In genomic region chr10:84516414-84516927, GRCm38 (mm10) we compare ENCODE assay signal across 8 mouse cellular contexts. TPM values are rescaled to one million over a fixed set of nuclear protein-coding genes. Genes with fewer than 3 reads are reported as not detected.
DNase-seq lines count a peak whose midpoint lies in the region; ATAC-seq and TF ChIP-seq lines count a peak whose summit lies in the region.
"Had no signal": no experiment of that assay in that cellular context is flagged by ENCODE, and none has a peak within 500 bp of the region (broad histone marks: within the 10 kb centered on the region; RNA-seq: fewer than 3 reads in every experiment).

No protein-coding gene starts in this region.

- no peaks in the 10 kb centered on the region for H3K4me1 ChIP-seq in midbrain, embryonic 11.5 days (ENCODE audit: control insufficient read depth, insufficient read depth, low read length)
- H3K4me1 ChIP-seq in midbrain, embryonic 10.5 days = peaks cover 5% of the 10 kb centered on the region; the same call in 1 of the 2 replicates
- H3K4me1 ChIP-seq in lung, embryonic 15.5 days = peaks cover 6% of the 10 kb centered on the region
- peaks cover 18% of the 10 kb centered on the region for H3K4me1 ChIP-seq in spleen, adult 2 months (ENCODE audit: control insufficient read depth, insufficient read depth, insufficient read length)

- no peak for TF ChIP-seq POLR2A in spleen, adult 2 months (IDR thresholded peaks at IDR 0.05; ENCODE audit: low read depth, low read length)

- no peak overlapping the region for H3K4me3 ChIP-seq in midbrain, embryonic 11.5 days (ENCODE audit: low read depth, low read length)
- H3K4me3 ChIP-seq in midbrain, embryonic 10.5 days = no peak overlapping the region
- no peak overlapping the region for H3K4me3 ChIP-seq in lung, embryonic 15.5 days
- no peak overlapping the region for H3K4me3 ChIP-seq in spleen, adult 2 months (ENCODE audit: extremely low read depth, insufficient read depth, insufficient read length)
- H3K4me3 ChIP-seq: myocyte had no signal

- no peaks in the 10 kb centered on the region for H3K9me3 ChIP-seq in midbrain, embryonic 11.5 days (ENCODE audit: control insufficient read depth, low read length)
- H3K9me3 ChIP-seq in midbrain, embryonic 10.5 days (replicated peaks) = no peaks in the 10 kb centered on the region; the same call in 1 of the 2 replicates
- H3K9me3 ChIP-seq in lung, embryonic 15.5 days = no peaks in the 10 kb centered on the region

- peak overlapping the region; percentile 13; the same call in 1 of the 2 replicates for H3K9ac ChIP-seq in midbrain, embryonic 11.5 days (ENCODE audit: low read length)
- no peak overlapping the region for H3K9ac ChIP-seq in lung, embryonic 15.5 days

- no peak overlapping the region for H3K4me2 ChIP-seq in midbrain, embryonic 11.5 days
- H3K4me2 ChIP-seq in lung, embryonic 15.5 days = no peak overlapping the region

- no peak overlapping the region for H3K27ac ChIP-seq in midbrain, embryonic 11.5 days (ENCODE audit: low read depth, low read length)
- H3K27ac ChIP-seq in midbrain, embryonic 10.5 days (replicated peaks) = no peak overlapping the region
- no peak overlapping the region for H3K27ac ChIP-seq in lung, embryonic 15.5 days
- H3K27ac ChIP-seq in spleen, adult 2 months (ENCODE audit: insufficient read depth, low read length) = peak overlapping the region; percentile 1; the same call in 1 of the 2 replicates

- no peak for TF ChIP-seq CTCF in spleen, adult 2 months (IDR thresholded peaks at IDR 0.05; ENCODE audit: extremely low read depth, insufficient read depth, insufficient read length, insufficient replicate concordance)

- no peaks in the 10 kb centered on the region for H3K36me3 ChIP-seq in midbrain, embryonic 11.5 days (ENCODE audit: control insufficient read depth, insufficient read depth, low read length)
- no peaks in the 10 kb centered on the region for H3K36me3 ChIP-seq in midbrain, embryonic 10.5 days
- no peaks in the 10 kb centered on the region for H3K36me3 ChIP-seq in lung, embryonic 15.5 days
- no peaks in the 10 kb centered on the region for H3K36me3 ChIP-seq in spleen, adult 2 months (ENCODE audit: control insufficient read depth, insufficient read depth, low read length)

- 80% methylated on average over 11 of the region's 11 CpGs for WGBS in midbrain, embryonic 11.5 days
- 88% methylated on average over 11 of the region's 11 CpGs for WGBS in midbrain, embryonic 10.5 days
- 37% methylated on average over 11 of the region's 11 CpGs for WGBS in lung, embryonic 15.5 days
- WGBS in spleen, adult 2 months = 12% methylated on average over 11 of the region's 11 CpGs

- no peak for ATAC-seq in midbrain, embryonic 11.5 days (ENCODE audit: low FRiP score)
- peak; percentile 28; the same call in 1 of the 2 replicates for ATAC-seq in lung, embryonic 15.5 days (ENCODE audit: borderline replicate concordance, extremely low read depth, low FRiP score, low TSS enrichment)
- no peak for ATAC-seq in erythroid progenitor cell, adult 5-6 weeks (replicated peaks; ENCODE audit: low FRiP score, poor library complexity, severe bottlenecking)

- DNase-seq in midbrain, embryonic 11.5 days (ENCODE audit: low spot score, missing footprints) = no peak
- no peak for DNase-seq in midbrain, embryonic 10.5 days (ENCODE audit: low spot score)
- peak; percentile 50 for DNase-seq in c-Kit-positive CD71-negative TER-119-negative erythroid progenitor cells, embryonic 14.5 days (ENCODE audit: low read depth)
- DNase-seq in heart, postnatal 4 days = peak; percentile 38
- DNase-seq in spleen, adult 2 months (ENCODE audit: low read depth in 1 of 2, low spot score in 2 of 2) = peak; percentile 15 to 45

- no peaks in the 10 kb centered on the region for H3K27me3 ChIP-seq in midbrain, embryonic 11.5 days (ENCODE audit: control insufficient read depth, insufficient read depth, low read length)
- no peaks in the 10 kb centered on the region for H3K27me3 ChIP-seq in midbrain, embryonic 10.5 days (ENCODE audit: low read depth, poor library complexity, severe bottlenecking)
- H3K27me3 ChIP-seq in lung, embryonic 15.5 days = no peaks in the 10 kb centered on the region
- no peaks in the 10 kb centered on the region for H3K27me3 ChIP-seq in spleen, adult 2 months (ENCODE audit: control insufficient read depth, insufficient read depth, low read length)

RNA-seq across cellular contexts. Expression of gene Ckap4, which starts 17.4 kb away (rescaled TPM):
- 83.6 and 89.2 TPM in 2 replicates for polyA plus RNA-seq in midbrain, embryonic 11.5 days (2014; fragmentation: Nextera tagmentation; extraction: Ambion mirVana)
- 66.1 and 69.7 TPM in 2 replicates for polyA plus RNA-seq in midbrain, embryonic 10.5 days (2016; fragmentation: Nextera tagmentation; extraction: Ambion mirVana)
- total RNA-seq in heart, postnatal 4 days (2021) = 100 to 1,000 TPM; 111 to 115 TPM
- 141 and 144 TPM in 2 replicates for polyA plus RNA-seq in lung, embryonic 15.5 days (2015; fragmentation: Nextera tagmentation; extraction: Ambion mirVana)
- 10.5 and 14.4 TPM in 2 replicates for polyA plus RNA-seq in spleen, adult 2 months (2012; rRNA removed)
- 17.7 and 20.5 TPM in 2 replicates for total RNA-seq in erythroid progenitor cell, adult 5-6 weeks (2015; ENCODE audit: low replicate concordance)
- 13.2 and 14.5 TPM in 2 replicates for total RNA-seq in erythroid progenitor cell, adult 5-6 weeks (2017; ENCODE audit: low replicate concordance)

RNA-seq across cellular contexts. Expression of gene Tcp11l2, which starts 60.0 kb away (rescaled TPM):
- 9.4 and 10.7 TPM in 2 replicates for polyA plus RNA-seq in midbrain, embryonic 11.5 days (2014; fragmentation: Nextera tagmentation; extraction: Ambion mirVana)
- polyA plus RNA-seq in midbrain, embryonic 10.5 days (2016; fragmentation: Nextera tagmentation; extraction: Ambion mirVana) = 2.8 and 5.8 TPM in 2 replicates
- 10 to 100 TPM; 26.4 to 33.4 TPM for total RNA-seq in heart, postnatal 4 days (2021)
- polyA plus RNA-seq in lung, embryonic 15.5 days (2015; fragmentation: Nextera tagmentation; extraction: Ambion mirVana) = 24.4 and 29.0 TPM in 2 replicates
- 81.2 and 103 TPM in 2 replicates for polyA plus RNA-seq in spleen, adult 2 months (2012; rRNA removed)
- total RNA-seq in erythroid progenitor cell, adult 5-6 weeks (2015; ENCODE audit: low replicate concordance) = 31.4 and 42.8 TPM in 2 replicates
- total RNA-seq in erythroid progenitor cell, adult 5-6 weeks (2017; ENCODE audit: low replicate concordance) = 11.3 and 25.4 TPM in 2 replicates

Comparison
In these comparisons a context has a peak if more than half of its experiments do, and no peak if none do; other contexts are left out.
1. DNase-seq: peak in c-Kit-positive CD71-negative TER-119-negative erythroid progenitor cells, embryonic 14.5 days (single experiment), heart, postnatal 4 days (single experiment) and spleen, adult 2 months (2 of 2); none in midbrain, embryonic 11.5 days (single experiment) and midbrain, embryonic 10.5 days (single experiment).